Mouse (Mus musculus) erythroblast, embryonic 14.5 days (primary cell): ENCODE measurements around the gene Lrba. TPM values are rescaled to one million over a fixed set of nuclear protein-coding genes. Genes with fewer than 3 reads are reported as not detected.

Experiments used
- H3K27me3 ChIP-seq: 2 replicates; pipeline ENCODE4 v1.6.1; 2012; ENCODE audit warnings: inconsistent platforms; ENCODE audit not compliant: control insufficient read depth
- H3K36me3 ChIP-seq: 2 replicates; pipeline ENCODE4 v1.6.1; 2012; ENCODE audit warnings: mild to moderate bottlenecking, inconsistent platforms; ENCODE audit not compliant: control insufficient read depth
- H3K4me1 ChIP-seq: 2 replicates; pipeline ENCODE4 v1.6.1; 2012; ENCODE audit warnings: inconsistent platforms; ENCODE audit not compliant: control insufficient read depth
- H3K4me3 ChIP-seq: replicated peaks from 2 replicates; pipeline ENCODE3; 2012; ENCODE audit warnings: moderate library complexity, mild to moderate bottlenecking, inconsistent platforms
- H3K9me3 ChIP-seq: 2 replicates; pipeline ENCODE4 v1.6.1; 2012; ENCODE audit warnings: low read length, inconsistent platforms, mixed read lengths; ENCODE audit not compliant: control insufficient read depth
- GATA1 ChIP-seq: IDR thresholded peaks from 2 replicates; pipeline ENCODE4 v1.6.1; 2012; ENCODE audit warnings: low read length, inconsistent platforms, mixed read lengths
- TAL1 ChIP-seq: IDR thresholded peaks from 3 replicates; pipeline ENCODE4 v1.6.1; 2012; ENCODE audit warnings: low read length, inconsistent platforms, mixed read lengths
- polyA plus RNA-seq: library from polyadenylated mRNA; stranded (reverse); fragments of >175 nt; gene quantifications from 2 replicates; pipeline ENCODE4 v1.2.3, GENCODE M21; 2012

Lrba gene
- polyA plus RNA-seq, 1 experiment, result 2.3 TPM

- Histone ChIP-seq H3K4me1 (no peaks in the 10 kb centered on the region), H3K4me3 (no peak overlapping the region), H3K27me3 (no peaks in the 10 kb centered on the region), H3K36me3 (no peaks in the 10 kb centered on the region; the same call in 1 of the 2 replicates), H3K9me3 (no peaks in the 10 kb centered on the region)
- TF ChIP-seq GATA1 (no peak), TAL1 (no peak)
Measured at GRCm38 (mm10) chr3:86531531-86532269, 307.2 kb downstream of the Lrba start.

- no peak for TF ChIP-seq TAL1
- TF ChIP-seq GATA1, result no peak
- no peak overlapping the region for H3K4me3 ChIP-seq
- H3K9me3 ChIP-seq, result no peaks in the 10 kb centered on the region
- no peaks in the 10 kb centered on the region; the same call in none of the 2 replicates for H3K36me3 ChIP-seq
- no peaks in the 10 kb centered on the region for H3K4me1 ChIP-seq
- H3K27me3 ChIP-seq, result no peaks in the 10 kb centered on the region
Measured at GRCm38 (mm10) chr3:86536751-86537150, 312.3 kb downstream of the Lrba start.

GRCm38 (mm10) chr3:86538645-86539554 lies 314.4 kb downstream of the Lrba start:
- Histone ChIP-seq H3K9me3 (no peaks in the 10 kb centered on the region), H3K4me3 (no peak overlapping the region), H3K27me3 (no peaks in the 10 kb centered on the region), H3K36me3 (no peaks in the 10 kb centered on the region; the same call in 1 of the 2 replicates), H3K4me1 (no peaks in the 10 kb centered on the region)
- TF ChIP-seq GATA1 (no peak), TAL1 (no peak)

- Histone ChIP-seq H3K9me3 (no peaks in the 10 kb centered on the region), H3K36me3 (no peaks in the 10 kb centered on the region; the same call in 1 of the 2 replicates), H3K4me1 (no peaks in the 10 kb centered on the region), H3K4me3 (no peak overlapping the region), H3K27me3 (peaks cover 4% of the 10 kb centered on the region)
- TF ChIP-seq GATA1 (no peak), TAL1 (no peak)
Measured at GRCm38 (mm10) chr3:86539555-86540168, 315.2 kb downstream of the Lrba start.

GRCm38 (mm10) chr3:86541074-86541614 lies 316.7 kb downstream of the Lrba start:
- H3K36me3 ChIP-seq, result no peaks in the 10 kb centered on the region; the same call in 1 of the 2 replicates
- H3K27me3 ChIP-seq, result peaks cover 19% of the 10 kb centered on the region
- H3K4me3 ChIP-seq, result no peak overlapping the region
- no peaks in the 10 kb centered on the region for H3K4me1 ChIP-seq
- TF ChIP-seq GATA1 (no peak), TAL1 (no peak)
- H3K9me3 ChIP-seq, result no peaks in the 10 kb centered on the region

- no peak overlapping the region for H3K4me3 ChIP-seq
- TF ChIP-seq TAL1, result no peak
- no peak for TF ChIP-seq GATA1
Measured at GRCm38 (mm10) chr3:86541863-86542397, 317.4 kb downstream of the Lrba start.

GRCm38 (mm10) chr3:86544785-86545184 lies 320.3 kb downstream of the Lrba start:
- Histone ChIP-seq H3K4me1 (peaks cover 13% of the 10 kb centered on the region), H3K9me3 (peaks cover 11% of the 10 kb centered on the region; the same call in 1 of the 2 replicates), H3K36me3 (peaks cover 4% of the 10 kb centered on the region), H3K4me3 (no peak overlapping the region), H3K27me3 (peaks cover 55% of the 10 kb centered on the region)
- TF ChIP-seq GATA1 (no peak), TAL1 (no peak)

More at GRCm38 (mm10) chr3:86541863-86542397, 317.4 kb downstream of the Lrba start:
- H3K9me3 ChIP-seq, result peaks cover 4% of the 10 kb centered on the region; the same call in 1 of the 2 replicates
- peaks cover 26% of the 10 kb centered on the region for H3K27me3 ChIP-seq
- H3K36me3 ChIP-seq, result peaks cover under 1% of the 10 kb centered on the region
- peaks cover 6% of the 10 kb centered on the region for H3K4me1 ChIP-seq

GRCm38 (mm10) chr3:86545945-86546344 lies 321.5 kb downstream of the Lrba start:
- Histone ChIP-seq H3K9me3 (peaks cover 14% of the 10 kb centered on the region; the same call in 1 of the 2 replicates), H3K4me3 (no peak overlapping the region), H3K27me3 (peaks cover 67% of the 10 kb centered on the region), H3K36me3 (peaks cover 4% of the 10 kb centered on the region), H3K4me1 (peaks cover 13% of the 10 kb centered on the region)
- TF ChIP-seq TAL1 (no peak), GATA1 (no peak)
